Comparison of ENCODE assay signal across 9 mouse cellular contexts in genomic region chr13:98027641-98028204, GRCm38 (mm10).
DNase-seq lines count a peak whose midpoint lies in the region; ATAC-seq lines count a peak whose summit lies in the region.
"Had no signal": no experiment of that assay in that cellular context is flagged by ENCODE, and none has a peak within 500 bp of the region (broad histone marks: within the 10 kb centered on the region; RNA-seq: fewer than 3 reads in every experiment).

No protein-coding gene starts in this region.

- 54% methylated on average over 12 of the region's 12 CpGs for WGBS in heart, embryonic 12.5 days
- WGBS in stomach, embryonic 16.5 days, result 60% methylated on average over 12 of the region's 12 CpGs
- 75% methylated on average over 12 of the region's 12 CpGs for WGBS in neural tube, embryonic 15.5 days

- no peak overlapping the region for H3K4me3 ChIP-seq in heart, embryonic 12.5 days
- no peak overlapping the region for H3K4me3 ChIP-seq in stomach, embryonic 16.5 days (replicated peaks; ENCODE audit: low read length)
- H3K4me3 ChIP-seq in neural tube, embryonic 15.5 days (replicated peaks), result no peak overlapping the region

- H3K36me3 ChIP-seq in heart, embryonic 12.5 days, result no peaks in the 10 kb centered on the region
- H3K36me3 ChIP-seq in stomach, embryonic 16.5 days (ENCODE audit: control insufficient read depth, insufficient read depth, low read length), result no peaks in the 10 kb centered on the region
- H3K36me3 ChIP-seq in neural tube, embryonic 15.5 days, result no peaks in the 10 kb centered on the region

- no peak overlapping the region for H3K27ac ChIP-seq in heart, embryonic 12.5 days (ENCODE audit: poor library complexity, severe bottlenecking)
- H3K27ac ChIP-seq in stomach, embryonic 16.5 days (ENCODE audit: low read length), result peak overlapping the region; percentile 36; the same call in 1 of the 2 replicates
- H3K27ac ChIP-seq in neural tube, embryonic 15.5 days (replicated peaks), result no peak overlapping the region
- H3K27ac ChIP-seq: liver, embryonic 14.5 days had no signal

- peaks cover 4% of the 10 kb centered on the region; the same call in 1 of the 2 replicates for H3K9me3 ChIP-seq in heart, embryonic 12.5 days (replicated peaks)
- H3K9me3 ChIP-seq in stomach, embryonic 16.5 days (replicated peaks; ENCODE audit: control insufficient read depth, low read length), result no peaks in the 10 kb centered on the region
- no peaks in the 10 kb centered on the region for H3K9me3 ChIP-seq in neural tube, embryonic 15.5 days (replicated peaks)

- peak; percentile 95 for DNase-seq in 3T3-L1 (ENCODE audit: low read depth, low spot score)
- DNase-seq in adrenal gland, adult (ENCODE audit: inconsistent age in 2 of 2, low spot score in 1 of 2), result peak; percentile 72 to 90
- peak; percentile 80 to 91 for DNase-seq in kidney, postnatal 25 days
- no peak for DNase-seq in thymus, adult 18-20 months
- no peak for DNase-seq in layer of hippocampus, postnatal 36 days

- no peak overlapping the region for H3K9ac ChIP-seq in heart, embryonic 12.5 days
- H3K9ac ChIP-seq in stomach, embryonic 16.5 days (ENCODE audit: low read length), result no peak overlapping the region
- H3K9ac ChIP-seq in neural tube, embryonic 15.5 days (replicated peaks), result no peak overlapping the region
- H3K9ac ChIP-seq: liver, embryonic 14.5 days had no signal

- H3K4me1 ChIP-seq in heart, embryonic 12.5 days (replicated peaks), result peaks cover 16% of the 10 kb centered on the region
- H3K4me1 ChIP-seq in stomach, embryonic 16.5 days (ENCODE audit: control insufficient read depth, insufficient read depth, low read length), result peaks cover 8% of the 10 kb centered on the region; the same call in 1 of the 2 replicates
- peaks cover 20% of the 10 kb centered on the region for H3K4me1 ChIP-seq in neural tube, embryonic 15.5 days

- 0 out of 2 replicates have a peak, but pooled peaks have one; percentile 56 for ATAC-seq in heart, embryonic 12.5 days (ENCODE audit: insufficient number of reproducible peaks, low FRiP score)
- no peak for ATAC-seq in stomach, embryonic 16.5 days (ENCODE audit: insufficient read depth, low FRiP score)
- no peak for ATAC-seq in neural tube, embryonic 15.5 days (ENCODE audit: low FRiP score)

- H3K27me3 ChIP-seq in heart, embryonic 12.5 days (replicated peaks), result no peaks in the 10 kb centered on the region
- H3K27me3 ChIP-seq in stomach, embryonic 16.5 days (ENCODE audit: control insufficient read depth, insufficient read depth, low read length), result no peaks in the 10 kb centered on the region
- no peaks in the 10 kb centered on the region for H3K27me3 ChIP-seq in neural tube, embryonic 15.5 days (replicated peaks)

- H3K4me2 ChIP-seq in heart, embryonic 12.5 days, result no peak overlapping the region
- H3K4me2 ChIP-seq in stomach, embryonic 16.5 days (ENCODE audit: low read depth, low read length), result no peak overlapping the region
- no peak overlapping the region for H3K4me2 ChIP-seq in neural tube, embryonic 15.5 days

Comparison
In these comparisons a context has a peak if more than half of its experiments do, and no peak if none do; other contexts are left out.
1. DNase-seq: peak in 3T3-L1 (single experiment), adrenal gland, adult (2 of 2) and kidney, postnatal 25 days (2 of 2); none in thymus, adult 18-20 months (0 of 2) and layer of hippocampus, postnatal 36 days (0 of 2).